Mouse (Mus musculus) hindbrain, embryonic 14.5 days (tissue): ENCODE measurements around the gene Slamf7. TPM values are rescaled to one million over a fixed set of nuclear protein-coding genes. Genes with fewer than 3 reads are reported as not detected.

Experiments
- ATAC-seq: fragments of 200-750 bp; cut with Nextera tagmentation; 2 replicates; pipeline ENCODE4 v1.8.0; 2017; ENCODE audit warnings: moderate number of reproducible peaks, mild to moderate bottlenecking, moderate TSS enrichment, moderate library complexity; ENCODE audit not compliant: low FRiP score
- DNase-seq: peaks from one replicate; pipeline ENCODE4 v3.0.0-alpha.2; 2015; ENCODE audit warnings: low spot score
- H3K27ac ChIP-seq: fragments of 300-500 bp; sonication (generic); 2 replicates; pipeline ENCODE4 v1.5.1; 2014; ENCODE audit warnings: mild to moderate bottlenecking, moderate library complexity
- H3K27me3 ChIP-seq: fragments of 300-500 bp; sonication (generic); 2 replicates; pipeline ENCODE4 v1.6.1; 2014; ENCODE audit warnings: mild to moderate bottlenecking, low read length, mixed read lengths; ENCODE audit not compliant: control insufficient read depth, insufficient read depth
- H3K36me3 ChIP-seq: fragments of 300-500 bp; sonication (generic); replicated peaks from 2 replicates; pipeline ENCODE4 v1.6.1; 2014; ENCODE audit not compliant: control insufficient read depth, insufficient read depth
- H3K4me1 ChIP-seq: fragments of 300-500 bp; sonication (generic); replicated peaks from 2 replicates; pipeline ENCODE4 v1.6.1; 2014; ENCODE audit warnings: antibody characterized with exemption, low read length, mixed read lengths; ENCODE audit not compliant: control insufficient read depth, insufficient read depth
- H3K4me2 ChIP-seq: fragments of 300-500 bp; sonication (generic); replicated peaks from 2 replicates; pipeline ENCODE4 v1.6.1; 2014; ENCODE audit warnings: mild to moderate bottlenecking, moderate library complexity
- H3K4me3 ChIP-seq: fragments of 300-500 bp; sonication (generic); replicated peaks from 2 replicates; pipeline ENCODE4 v1.5.1; 2014; ENCODE audit warnings: mild to moderate bottlenecking, low read length
- H3K9ac ChIP-seq: fragments of 300-500 bp; sonication (generic); 2 replicates; pipeline ENCODE4 v1.6.1; 2014
- H3K9me3 ChIP-seq: fragments of 300-500 bp; sonication (generic); 2 replicates; pipeline ENCODE4 v1.6.1; 2016; ENCODE audit warnings: low read length; ENCODE audit not compliant: control insufficient read depth
- WGBS: fragments of 180-500 bp; shearing (Covaris S2); extraction: QIAGEN DNeasy Blood & Tissue Kit; methylation state at CpG from one replicate; pipeline ENCODE4 v1.1.7; 2014; 5-methylcytosine and 5-hydroxymethylcytosine counted together
- polyA plus RNA-seq: library from polyadenylated mRNA; unstranded; fragments of >200 nt; fragmentation: Nextera tagmentation; extraction: Ambion mirVana; gene quantifications from 2 replicates; pipeline ENCODE4 v1.2.1, GENCODE M21; 2014

Gene Slamf7
- polyA plus RNA-seq, 1 experiment from 2014 or later: not detected

DNA sequence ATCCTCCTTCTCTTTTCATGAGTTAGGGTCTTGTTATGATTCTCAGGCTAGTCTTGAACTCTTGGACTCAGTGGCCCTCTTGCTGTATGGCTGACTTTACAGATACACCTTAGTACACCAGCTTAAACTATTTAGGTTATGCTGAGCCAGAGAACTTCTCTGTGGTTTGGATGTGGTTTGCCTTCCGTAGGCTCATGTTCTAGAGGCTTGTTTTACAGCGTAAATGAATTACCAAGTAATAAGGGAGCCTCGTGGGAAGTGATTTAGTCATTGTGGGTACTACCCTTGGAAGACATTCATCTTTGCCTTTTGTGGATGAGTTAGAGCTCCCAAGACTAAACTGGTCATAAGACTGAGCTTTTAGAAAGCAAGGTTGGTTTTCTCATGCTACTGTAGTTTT lies 25.0 kb downstream of the Slamf7 start:
- Histone ChIP-seq H3K27ac (no peak overlapping the region), H3K27me3 (no peaks in the 10 kb centered on the region), H3K4me3 (no peak overlapping the region), H3K36me3 (no peaks in the 10 kb centered on the region), H3K4me1 (no peaks in the 10 kb centered on the region), H3K9ac (no peak overlapping the region), H3K9me3 (no peaks in the 10 kb centered on the region), H3K4me2 (no peak overlapping the region)
- DNase-seq (no peak), ATAC-seq (no peak)
- WGBS: 90% methylated on average over 3 of the region's 3 CpGs

DNA sequence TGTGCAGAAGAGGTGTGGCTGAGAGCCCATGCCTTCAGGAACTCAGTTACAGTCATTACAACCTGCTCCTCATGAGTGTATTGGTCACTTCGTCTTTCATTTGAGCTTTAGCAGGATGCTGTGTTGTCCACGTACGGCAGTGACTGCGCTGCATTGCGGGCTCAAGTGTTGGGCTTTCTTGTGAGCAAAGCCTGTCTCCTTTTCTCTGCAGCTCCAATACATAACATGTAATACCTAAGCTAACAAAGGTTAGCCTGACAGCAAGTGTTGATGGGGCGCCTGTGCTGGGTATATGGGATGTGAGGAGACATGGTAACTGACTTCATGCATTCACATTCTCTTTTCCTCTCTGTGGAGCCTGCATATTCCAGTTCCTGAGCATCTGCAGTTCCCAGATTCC lies 32.7 kb downstream of the Slamf7 start:
- H3K4me3 ChIP-seq: no peak overlapping the region
- no peaks in the 10 kb centered on the region for H3K9me3 ChIP-seq
- H3K4me1 ChIP-seq: no peaks in the 10 kb centered on the region
- ATAC-seq (no peak), DNase-seq (no peak)
- 96% methylated on average over 6 of the region's 6 CpGs for WGBS
- H3K36me3 ChIP-seq: no peaks in the 10 kb centered on the region
- no peak overlapping the region for H3K27ac ChIP-seq
- H3K27me3 ChIP-seq: no peaks in the 10 kb centered on the region
- H3K4me2 ChIP-seq: no peak overlapping the region
- no peak overlapping the region for H3K9ac ChIP-seq

DNA sequence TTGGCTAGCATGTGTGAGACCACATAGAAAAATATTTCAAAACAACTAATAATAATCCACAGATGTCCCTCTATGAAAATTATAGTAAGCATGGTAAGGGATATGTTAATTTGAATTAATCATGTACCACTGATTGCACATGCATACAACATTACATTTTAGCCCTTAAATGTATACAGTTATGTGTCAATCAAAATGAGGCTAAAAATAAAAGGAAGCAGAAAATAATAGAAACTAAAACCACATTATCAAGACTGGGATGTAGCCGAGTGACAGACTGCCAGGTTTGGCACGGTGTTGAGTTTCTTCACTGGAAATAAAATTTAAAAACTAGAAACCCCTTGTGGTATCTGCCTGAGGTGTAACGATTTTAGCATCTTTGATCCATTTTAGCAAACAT lies 33.2 kb downstream of the Slamf7 start:
- H3K27ac ChIP-seq: no peak overlapping the region
- H3K4me3 ChIP-seq: no peak overlapping the region
- no peak for ATAC-seq
- no peaks in the 10 kb centered on the region for H3K36me3 ChIP-seq
- no peak overlapping the region for H3K4me2 ChIP-seq
- DNase-seq: no peak
- no peak overlapping the region for H3K9ac ChIP-seq
- H3K9me3 ChIP-seq: no peaks in the 10 kb centered on the region
- no peaks in the 10 kb centered on the region for H3K27me3 ChIP-seq
- WGBS: 93% methylated on average over 3 of the region's 3 CpGs
- H3K4me1 ChIP-seq: no peaks in the 10 kb centered on the region

DNA sequence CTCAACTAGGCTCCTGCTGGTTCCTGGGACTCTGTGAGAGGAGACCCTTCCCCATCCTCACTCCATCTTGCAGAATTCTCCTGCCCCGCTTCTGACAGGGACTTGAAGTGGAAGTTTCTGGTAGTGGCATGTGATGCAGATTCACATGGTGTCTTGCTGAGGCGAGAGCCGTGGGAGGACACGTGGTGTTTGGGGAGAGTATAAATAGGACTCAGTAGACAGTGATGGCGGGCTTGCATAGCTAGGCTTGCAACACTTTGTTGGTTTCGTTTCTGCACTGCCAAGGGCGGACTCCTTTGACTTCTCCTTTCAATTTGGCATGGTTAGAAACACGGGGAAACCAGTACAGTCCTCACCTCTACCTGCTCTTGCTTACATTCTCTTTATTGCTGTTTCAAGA lies 33.8 kb downstream of the Slamf7 start:
- H3K4me2 ChIP-seq: no peak overlapping the region
- no peaks in the 10 kb centered on the region for H3K27me3 ChIP-seq
- H3K4me3 ChIP-seq: no peak overlapping the region
- H3K36me3 ChIP-seq: no peaks in the 10 kb centered on the region
- H3K4me1 ChIP-seq: no peaks in the 10 kb centered on the region
- 85% methylated on average over 8 of the region's 8 CpGs for WGBS
- DNase-seq: no peak
- no peaks in the 10 kb centered on the region for H3K9me3 ChIP-seq
- H3K9ac ChIP-seq: no peak overlapping the region
- H3K27ac ChIP-seq: no peak overlapping the region
- no peak for ATAC-seq

DNA sequence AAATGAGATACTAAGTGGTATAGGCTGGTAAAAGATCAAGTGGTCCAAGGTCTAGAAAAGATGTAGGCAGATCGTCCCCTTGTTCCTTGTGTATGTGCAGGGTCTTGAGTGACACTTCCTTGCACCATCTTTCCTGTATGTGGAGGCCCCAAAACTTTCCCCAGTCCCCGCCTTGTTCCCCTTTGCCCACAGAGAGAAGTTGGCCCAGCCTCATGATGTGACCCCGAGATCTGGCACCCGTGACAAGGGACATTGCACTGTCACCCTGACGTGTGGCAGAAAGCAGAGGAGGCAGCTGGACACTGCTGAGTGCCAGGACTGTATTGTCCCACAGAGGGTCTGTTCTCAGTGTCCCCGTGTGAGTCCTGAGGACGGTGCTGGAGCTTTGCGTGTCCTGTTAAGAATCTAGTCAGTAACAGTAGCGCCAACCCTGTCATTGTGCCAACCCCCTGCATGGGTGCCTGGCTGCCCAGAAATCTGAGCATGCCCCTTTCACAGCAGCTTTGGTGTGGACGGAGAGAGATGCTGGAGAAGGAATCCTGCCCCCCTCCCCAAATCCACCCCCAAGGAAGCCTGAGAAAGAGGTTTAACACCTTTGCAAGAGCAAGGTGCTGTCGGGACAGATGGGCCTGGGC lies 35.8 kb downstream of the Slamf7 start:
- 83% methylated on average over 11 of the region's 11 CpGs for WGBS
- DNase-seq: no peak

DNA sequence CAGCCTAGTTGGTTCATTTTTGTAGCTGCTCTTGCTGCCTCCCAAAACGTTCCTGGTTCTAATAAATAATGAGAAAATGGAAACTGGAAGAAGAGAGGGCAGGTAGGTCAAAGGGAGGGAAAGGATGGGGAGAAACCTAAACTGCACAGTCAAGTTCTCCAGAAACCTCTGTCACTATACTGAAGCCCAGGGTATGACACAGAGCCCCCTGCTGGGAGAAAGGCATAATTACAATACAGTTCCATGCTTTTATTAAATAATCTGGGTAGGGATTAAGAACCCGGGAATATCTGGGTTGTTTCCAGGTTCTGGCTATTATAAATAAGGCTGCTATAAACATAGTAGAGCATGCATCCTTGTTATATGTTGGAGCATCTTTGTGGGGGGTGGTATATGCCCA lies 38.9 kb downstream of the Slamf7 start:
- DNase-seq (no peak), ATAC-seq (no peak)
- no peak overlapping the region for H3K27ac ChIP-seq
- no peak overlapping the region for H3K4me2 ChIP-seq
- no peak overlapping the region for H3K4me3 ChIP-seq
- H3K9me3 ChIP-seq: no peaks in the 10 kb centered on the region
- 48% methylated on average over 2 of the region's 2 CpGs for WGBS
- no peak overlapping the region for H3K9ac ChIP-seq
- H3K4me1 ChIP-seq: no peaks in the 10 kb centered on the region
- no peaks in the 10 kb centered on the region for H3K36me3 ChIP-seq
- H3K27me3 ChIP-seq: no peaks in the 10 kb centered on the region

More for the DNA sequence above, 35.8 kb downstream of the Slamf7 start:
- ATAC-seq: no peak
- no peak overlapping the region for H3K4me3 ChIP-seq
- no peaks in the 10 kb centered on the region for H3K36me3 ChIP-seq
- H3K27ac ChIP-seq: no peak overlapping the region
- no peaks in the 10 kb centered on the region for H3K9me3 ChIP-seq
- no peak overlapping the region for H3K9ac ChIP-seq
- no peaks in the 10 kb centered on the region for H3K4me1 ChIP-seq
- no peak overlapping the region for H3K4me2 ChIP-seq
- H3K27me3 ChIP-seq: no peaks in the 10 kb centered on the region

DNA sequence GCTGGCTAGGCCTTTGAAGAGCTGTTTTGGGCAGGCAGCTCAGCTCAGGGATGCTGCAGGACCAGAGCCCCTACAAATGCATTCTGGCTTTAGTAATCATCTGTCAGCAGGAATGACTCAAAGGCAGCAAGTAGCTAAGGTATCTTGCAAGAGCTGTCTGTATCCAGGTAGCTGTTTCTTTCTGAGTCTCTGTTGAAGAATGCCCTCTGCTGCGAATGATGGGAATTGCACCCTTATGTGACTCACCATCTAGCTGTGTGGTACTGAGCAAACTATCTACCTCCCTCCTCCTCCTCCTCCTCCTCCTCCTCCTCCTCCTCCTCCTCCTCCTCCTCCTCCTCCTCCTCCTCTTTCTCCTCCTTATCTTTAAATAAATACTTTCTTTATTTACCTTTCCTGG lies 42.1 kb downstream of the Slamf7 start:
- H3K9me3 ChIP-seq: no peaks in the 10 kb centered on the region
- ATAC-seq (no peak), DNase-seq (peak; percentile 27)
- H3K4me3 ChIP-seq: no peak overlapping the region
- no peaks in the 10 kb centered on the region for H3K4me1 ChIP-seq
- no peaks in the 10 kb centered on the region for H3K27me3 ChIP-seq
- H3K9ac ChIP-seq: no peak overlapping the region
- no peak overlapping the region for H3K27ac ChIP-seq
- WGBS: 41% methylated on average over 1 of the region's 1 CpGs
- no peaks in the 10 kb centered on the region for H3K36me3 ChIP-seq
- H3K4me2 ChIP-seq: no peak overlapping the region

DNA sequence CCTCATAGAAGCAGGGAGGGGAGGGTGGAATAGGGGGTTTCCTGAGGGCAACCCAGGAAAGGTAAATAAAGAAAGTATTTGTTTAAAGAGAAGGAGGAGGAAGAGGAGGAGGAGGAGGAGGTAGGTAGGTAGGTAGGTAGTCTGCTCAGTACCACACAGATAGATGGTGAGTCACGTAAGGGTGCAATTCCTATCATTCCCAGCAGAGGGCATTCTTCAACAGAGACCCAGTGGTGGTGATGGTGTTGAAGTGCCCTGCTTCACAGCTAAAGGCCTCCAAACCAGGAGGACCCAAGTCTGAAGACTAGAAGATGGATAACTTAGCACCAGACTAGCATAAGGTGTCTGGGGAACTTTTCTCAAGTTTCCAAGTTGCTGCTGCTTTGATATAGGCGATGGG lies 42.8 kb downstream of the Slamf7 start:
- DNase-seq (no peak), ATAC-seq (no peak)
- Histone ChIP-seq H3K9me3 (no peaks in the 10 kb centered on the region), H3K9ac (no peak overlapping the region), H3K4me2 (no peak overlapping the region), H3K36me3 (no peaks in the 10 kb centered on the region), H3K4me3 (no peak overlapping the region), H3K27me3 (no peaks in the 10 kb centered on the region), H3K4me1 (no peaks in the 10 kb centered on the region), H3K27ac (no peak overlapping the region)
- 95% methylated on average over 2 of the region's 2 CpGs for WGBS

DNA sequence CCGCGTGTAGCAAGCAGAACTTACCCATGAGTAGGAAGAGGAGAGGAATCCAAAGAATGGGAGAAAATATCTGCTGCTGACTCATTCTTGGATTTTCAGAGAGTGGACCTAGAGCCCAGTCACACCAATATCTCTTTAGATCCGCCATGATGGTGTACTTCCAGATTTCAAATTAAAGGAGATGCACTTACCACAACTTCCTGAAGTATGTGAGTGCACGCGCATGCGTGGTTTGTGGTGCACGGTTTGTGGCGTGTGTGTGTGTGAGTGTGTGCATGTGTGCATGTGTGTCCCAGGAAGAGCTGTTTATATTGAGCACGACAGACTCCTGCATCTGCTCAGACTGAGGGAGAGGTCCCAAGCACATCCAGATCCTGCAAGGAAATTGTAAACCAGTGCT lies 45.7 kb downstream of the Slamf7 start, which contains the start of gene Ly9:
Ly9 (minus strand) TSS at position 235 of the 400 bp plus-strand sequence.
- H3K4me3 ChIP-seq: no peak within 1 kb of the TSS
- no peak within 1 kb of the TSS for H3K4me2 ChIP-seq
- ATAC-seq: no peak
- no peak within 1 kb of the TSS for H3K9ac ChIP-seq
- no peak for DNase-seq
- H3K27ac ChIP-seq: no peak within 1 kb of the TSS
- no peaks in the 10 kb centered on the region for H3K9me3 ChIP-seq
- H3K27me3 ChIP-seq: no peaks in the 10 kb centered on the region
- H3K4me1 ChIP-seq: no peaks in the 10 kb centered on the region
- H3K36me3 ChIP-seq: no peaks in the 10 kb centered on the region
- 88% methylated on average over 9 of the region's 9 CpGs for WGBS

DNA sequence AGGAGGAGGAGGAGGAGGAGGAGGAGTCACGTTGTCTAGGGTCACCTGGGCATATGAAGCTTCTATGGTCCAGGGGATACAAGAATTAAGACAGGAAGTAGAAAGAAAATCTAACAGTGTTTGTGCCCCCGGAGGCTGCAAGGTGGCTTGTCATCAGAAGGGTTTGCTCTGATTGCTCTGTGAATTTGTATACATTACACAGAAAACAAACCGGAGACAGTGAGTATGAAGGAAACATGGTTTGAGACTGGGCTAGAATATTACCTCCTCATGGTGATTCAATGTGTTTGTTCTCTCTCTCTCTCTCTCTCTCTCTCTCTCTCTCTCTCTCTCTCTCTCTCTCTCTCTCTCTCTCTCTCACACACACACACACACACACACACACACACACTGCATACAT lies 46.2 kb downstream of the Slamf7 start:
- 88% methylated on average over 3 of the region's 3 CpGs for WGBS
- no peak for ATAC-seq
- no peak overlapping the region for H3K9ac ChIP-seq
- H3K4me1 ChIP-seq: no peaks in the 10 kb centered on the region
- H3K27me3 ChIP-seq: no peaks in the 10 kb centered on the region
- H3K4me3 ChIP-seq: no peak overlapping the region
- H3K4me2 ChIP-seq: no peak overlapping the region
- no peaks in the 10 kb centered on the region for H3K36me3 ChIP-seq
- no peak overlapping the region for H3K27ac ChIP-seq
- DNase-seq: no peak
- no peaks in the 10 kb centered on the region for H3K9me3 ChIP-seq
